Mouse (Mus musculus) G1E-ER4 (cell line): ENCODE results near the gene Chmp4b. TPM values are rescaled to one million over a fixed set of nuclear protein-coding genes. Genes with fewer than 3 reads are reported as not detected.

Experiments
- GATA1 ChIP-seq: IDR thresholded peaks from one replicate; pipeline ENCODE4 v1.8.0; 2012; ENCODE audit warnings: low read length, inconsistent platforms
- polyA plus RNA-seq: library from polyadenylated mRNA; stranded (reverse); fragments of >175 nt; gene quantifications from 2 replicates; pipeline ENCODE4 v1.2.3, GENCODE M21; 2012

Chmp4b gene
- polyA plus RNA-seq, 1 experiment = 144 TPM

GRCm38 (mm10) chr2:154716586-154716985, 65.1 kb downstream of the Chmp4b start:
- TF ChIP-seq GATA1 = no peak

DNA sequence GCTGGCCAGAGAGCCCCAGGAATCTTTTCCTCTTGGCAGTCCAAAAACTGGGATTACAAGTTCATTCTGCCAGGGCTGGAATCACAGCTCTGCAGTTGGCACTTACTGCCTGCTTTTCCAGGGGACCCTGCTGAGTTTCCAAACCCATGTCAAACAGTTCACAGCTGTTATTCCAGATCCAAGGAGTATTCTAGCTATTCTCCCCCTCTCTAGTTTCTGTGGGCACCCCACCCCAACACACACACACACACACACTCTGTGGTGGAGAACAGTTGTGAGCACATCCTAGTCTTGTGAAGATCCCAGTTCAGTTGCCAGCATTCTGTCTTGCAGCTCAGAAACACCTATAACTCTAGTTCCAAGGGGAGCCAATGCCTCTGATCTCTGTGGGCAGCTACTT, 65.6 kb downstream of the Chmp4b start:
- TF ChIP-seq GATA1 = no peak

- no peak for TF ChIP-seq GATA1
Observed at GRCm38 (mm10) chr2:154718855-154719556, 67.5 kb downstream of the Chmp4b start.

DNA sequence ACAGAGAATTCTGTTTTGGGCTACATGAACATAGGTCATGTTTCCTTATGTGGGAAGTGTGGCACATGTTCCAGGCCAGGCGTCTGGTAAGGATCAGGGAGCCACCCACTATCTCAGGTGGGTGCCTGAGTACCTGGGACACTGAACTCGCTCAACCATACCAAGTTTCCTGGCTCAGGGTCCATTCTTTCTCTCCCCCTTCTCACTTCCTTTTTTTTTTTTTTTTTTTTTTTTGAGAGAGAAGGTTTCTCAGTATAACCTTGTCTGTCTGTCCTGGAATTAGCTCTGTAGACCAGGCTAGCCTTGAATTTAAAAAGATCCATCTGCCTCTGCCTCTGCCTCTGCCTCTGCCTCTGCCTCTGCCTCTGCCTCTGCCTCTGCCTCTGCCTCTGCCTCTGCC, 68.8 kb downstream of the Chmp4b start:
- no peak for TF ChIP-seq GATA1

DNA sequence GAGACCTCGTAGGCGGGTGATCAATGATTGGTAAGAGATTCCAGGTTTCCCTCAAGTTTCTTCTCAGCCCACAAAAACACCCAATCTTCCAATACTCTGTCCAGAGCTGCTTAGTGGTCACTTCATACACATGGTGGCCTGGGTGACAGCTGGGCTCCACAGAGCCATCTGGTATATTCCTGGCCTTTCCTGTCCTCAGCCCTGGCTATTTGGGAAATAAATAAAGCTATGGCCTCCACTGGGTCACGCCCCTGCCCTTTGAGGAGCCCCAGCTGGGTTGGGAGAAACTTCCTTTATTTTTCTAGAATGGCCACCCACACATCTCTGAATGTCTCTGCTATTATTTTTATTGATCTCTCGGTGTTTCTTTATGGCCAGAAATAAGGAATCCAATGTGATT, 72.0 kb downstream of the Chmp4b start:
- no peak for TF ChIP-seq GATA1

DNA sequence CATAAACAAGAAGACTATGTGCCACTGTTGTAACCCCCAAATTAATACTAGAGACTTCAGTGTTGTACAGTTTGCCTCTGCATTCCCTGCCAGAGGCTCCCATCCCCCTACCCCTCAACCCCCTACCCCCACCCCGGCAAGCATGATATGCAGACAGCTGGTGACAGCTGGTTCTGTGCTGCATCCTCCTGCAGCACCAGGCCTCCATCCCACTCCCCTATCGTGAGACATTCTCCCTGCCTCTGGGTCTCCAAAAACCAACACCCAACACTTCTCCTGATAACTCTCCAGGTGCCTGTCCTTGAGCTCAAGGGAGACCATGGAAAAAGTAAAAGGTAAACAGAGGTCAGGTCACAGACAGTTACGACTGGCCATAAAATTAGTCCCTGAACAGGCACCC, 78.2 kb downstream of the Chmp4b start:
- TF ChIP-seq GATA1 = no peak

- TF ChIP-seq GATA1 = no peak
Observed at GRCm38 (mm10) chr2:154730841-154731240, 79.3 kb downstream of the Chmp4b start.

DNA sequence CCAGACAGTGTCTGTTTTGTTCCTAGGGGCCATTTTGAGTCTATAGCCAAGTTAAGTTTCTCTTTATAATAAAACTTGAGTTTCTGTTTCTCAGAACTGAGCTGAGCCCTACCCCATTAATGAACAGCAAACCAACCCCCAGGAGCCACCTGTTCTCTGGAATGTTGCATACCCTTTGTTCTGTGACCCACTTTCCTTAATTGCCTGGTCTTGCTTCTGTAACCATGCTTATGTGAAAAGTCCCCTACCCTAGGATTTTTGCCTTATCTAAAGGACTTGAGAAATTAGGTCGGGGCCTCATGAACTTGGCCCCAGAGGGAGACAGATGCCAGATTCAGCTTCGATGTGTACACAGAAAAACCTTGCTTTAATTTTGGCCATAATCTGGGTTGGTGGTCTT, 80.4 kb downstream of the Chmp4b start:
- no peak for TF ChIP-seq GATA1

DNA sequence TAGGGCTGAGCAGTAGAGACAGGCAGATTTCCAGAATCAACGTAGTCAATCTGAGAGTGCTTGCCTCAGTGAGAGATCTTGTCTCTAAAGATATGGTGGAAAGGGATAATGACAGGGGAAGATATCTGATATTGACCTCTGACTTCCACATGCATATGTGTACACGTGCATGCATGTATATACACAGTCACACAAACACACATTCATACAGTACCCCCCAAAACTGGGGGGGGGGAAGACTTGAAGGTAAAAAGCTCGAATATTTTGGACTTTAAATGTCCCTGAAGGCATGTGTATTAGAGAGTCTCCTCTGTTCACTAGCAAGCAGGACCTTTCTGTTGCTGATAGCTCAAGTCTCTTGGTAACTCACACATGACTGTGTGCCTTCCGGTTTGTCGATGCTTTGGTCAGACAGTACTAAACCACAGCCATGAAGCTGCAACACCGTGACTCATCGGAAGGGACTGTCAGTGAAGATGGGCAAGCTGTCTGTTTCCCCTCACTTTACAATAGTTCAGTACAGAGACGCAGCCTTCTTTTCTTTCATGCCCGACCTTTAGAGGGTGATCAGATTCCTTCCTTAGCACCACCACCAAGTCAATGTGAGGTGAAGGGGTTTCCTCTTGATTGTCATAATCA, 81.1 kb downstream of the Chmp4b start:
- no peak for TF ChIP-seq GATA1

DNA sequence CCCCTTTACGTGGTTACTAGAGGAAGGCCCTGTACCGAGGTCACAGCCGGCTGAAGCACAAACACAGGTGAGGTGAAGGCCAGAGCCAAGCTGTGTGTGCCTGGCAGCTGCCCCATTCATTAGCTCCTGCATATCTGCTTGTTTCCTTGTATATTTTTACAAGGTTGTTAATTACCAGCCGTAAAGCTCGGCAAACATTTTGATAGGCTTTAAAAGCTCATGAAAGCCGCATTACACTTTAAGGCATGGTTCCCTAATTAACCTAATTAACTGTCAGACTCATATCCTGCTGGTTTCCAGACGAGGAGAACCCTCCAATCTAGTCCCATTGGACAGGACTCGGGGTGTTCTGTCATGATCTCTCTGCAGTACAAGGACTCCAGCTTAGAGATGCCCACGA, 83.5 kb downstream of the Chmp4b start:
- TF ChIP-seq GATA1 = no peak

GRCm38 (mm10) chr2:154735416-154735815, 83.9 kb downstream of the Chmp4b start:
- no peak for TF ChIP-seq GATA1

GRCm38 (mm10) chr2:154735986-154736385, 84.5 kb downstream of the Chmp4b start:
- TF ChIP-seq GATA1 = no peak

DNA sequence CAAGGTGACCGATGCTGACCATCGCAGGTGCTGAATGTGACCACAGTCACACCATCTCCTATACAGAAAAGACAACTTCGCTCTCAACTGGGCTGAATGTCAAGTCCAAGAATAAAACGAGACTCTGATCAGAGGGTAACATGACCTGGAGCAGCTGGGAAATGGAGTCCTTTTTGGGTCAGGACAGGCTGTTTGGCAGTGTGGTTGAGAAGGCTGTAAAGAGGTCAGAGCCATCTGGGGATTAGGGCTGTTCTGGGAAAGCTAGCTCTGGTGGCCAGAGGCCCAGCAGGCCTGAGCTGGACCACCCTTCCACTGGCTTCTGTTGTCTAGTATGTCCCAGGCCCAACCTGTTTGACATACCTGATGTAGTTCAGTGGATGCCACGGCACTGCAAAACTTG, 87.1 kb downstream of the Chmp4b start:
- TF ChIP-seq GATA1 = no peak

DNA sequence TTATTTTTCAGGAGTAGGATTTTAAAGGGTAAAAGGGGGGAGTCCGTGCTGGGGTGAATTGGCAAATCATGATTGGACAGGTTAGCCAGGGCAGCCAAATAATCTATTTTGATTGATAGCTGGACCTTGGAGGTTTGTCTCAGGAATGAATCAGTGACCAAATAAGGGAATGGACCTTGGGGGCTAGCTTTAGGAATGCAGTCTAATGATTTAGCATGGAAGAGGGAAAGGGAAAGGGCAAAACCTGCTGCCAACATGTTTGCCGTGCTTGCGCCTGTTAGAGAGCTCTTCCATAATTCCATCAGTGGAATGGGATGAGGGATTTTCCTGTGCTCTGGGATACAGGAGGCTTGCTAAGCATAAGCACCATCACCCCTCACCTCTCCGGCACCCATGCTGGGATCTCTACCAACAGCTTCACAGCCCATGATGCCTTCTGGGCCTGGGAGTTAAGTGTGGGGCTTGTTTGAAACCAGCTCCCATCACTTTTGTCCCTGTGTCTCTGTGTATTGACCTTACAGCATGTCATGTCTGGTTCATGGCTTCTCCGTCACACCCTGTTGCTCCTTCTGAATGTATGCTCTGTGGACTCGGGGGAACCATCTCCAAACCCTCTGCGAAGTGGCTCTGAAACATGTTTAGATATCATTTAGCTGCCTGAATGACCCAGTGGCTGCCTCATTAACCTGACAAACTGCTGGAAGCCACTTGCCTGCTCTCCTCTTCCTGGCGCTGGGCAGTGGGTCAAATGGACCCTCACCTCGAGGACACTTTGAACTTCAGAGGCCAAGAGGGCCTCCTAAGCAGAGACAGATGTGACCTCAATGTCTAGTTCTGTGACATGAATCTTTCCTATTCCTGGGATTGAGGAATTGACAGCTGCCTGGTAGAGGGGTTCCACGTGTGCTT, 91.7 kb downstream of the Chmp4b start:
- no peak for TF ChIP-seq GATA1

- TF ChIP-seq GATA1 = no peak
Observed at GRCm38 (mm10) chr2:154743915-154744314, 92.4 kb downstream of the Chmp4b start.

Other genes with a start within 250 kb of the Chmp4b start
- gene Snta1, start 243.6 kb upstream of the Chmp4b start, polyA plus RNA-seq = not detected in 2 replicates
- gene Cbfa2t2, start 215.2 kb upstream of the Chmp4b start, polyA plus RNA-seq = 8.8 and 12.1 TPM in 2 replicates
- gene 1700003F12Rik, start 104.6 kb upstream of the Chmp4b start, polyA plus RNA-seq = 0.27 TPM in 1 of 2 replicates, not detected in the other
- gene Actl10, start 99.9 kb upstream of the Chmp4b start, polyA plus RNA-seq = 0.06 TPM in 1 of 2 replicates, not detected in the other
- gene Necab3, start 92.8 kb upstream of the Chmp4b start, polyA plus RNA-seq = 4.0 and 5.2 TPM in 2 replicates
- 77.0 and 90.7 TPM in 2 replicates for gene E2f1, start 81.8 kb upstream of the Chmp4b start, polyA plus RNA-seq
- 7.7 and 9.0 TPM in 2 replicates for gene Pxmp4, start 48.0 kb upstream of the Chmp4b start, polyA plus RNA-seq
- gene Zfp341, start 38.4 kb upstream of the Chmp4b start, polyA plus RNA-seq = 8.9 and 10.5 TPM in 2 replicates
- 1.0 and 1.7 TPM in 2 replicates for gene 4930519P11Rik, start 38.3 kb upstream of the Chmp4b start, polyA plus RNA-seq
- gene Gm14214, start 118.3 kb downstream of the Chmp4b start, polyA plus RNA-seq = not detected in 2 replicates
- 628 and 845 TPM in 2 replicates for gene Raly, start 139.4 kb downstream of the Chmp4b start, polyA plus RNA-seq
- gene a, start 139.7 kb downstream of the Chmp4b start, polyA plus RNA-seq = 0.37 and 0.70 TPM in 2 replicates
- 9.5 and 10.0 TPM in 2 replicates for gene Eif2s2, start 241.2 kb downstream of the Chmp4b start, polyA plus RNA-seq